Mouse (Mus musculus) limb, embryonic 12.5 days (tissue): ENCODE data around the gene Kcnb1. TPM values are rescaled to one million over a fixed set of nuclear protein-coding genes. Genes with fewer than 3 reads are reported as not detected.

Experiments used
- ATAC-seq: fragments of 200-750 bp; cut with Nextera tagmentation; 2 replicates; pipeline ENCODE4 v1.8.0; 2017; ENCODE audit warnings: low read depth, moderate TSS enrichment; ENCODE audit not compliant: insufficient number of reproducible peaks, insufficient read depth, low FRiP score, low TSS enrichment
- H3K27ac ChIP-seq: fragments of 300-500 bp; sonication (generic); 2 replicates; pipeline ENCODE4 v1.5.1; 2016; ENCODE audit warnings: mild to moderate bottlenecking, moderate library complexity
- H3K27me3 ChIP-seq: fragments of 300-500 bp; sonication (generic); 2 replicates; pipeline ENCODE4 v1.6.1; 2016; ENCODE audit warnings: mild to moderate bottlenecking, moderate library complexity
- H3K36me3 ChIP-seq: fragments of 300-500 bp; sonication (generic); 2 replicates; pipeline ENCODE4 v1.6.1; 2016; ENCODE audit warnings: mild to moderate bottlenecking, moderate library complexity
- H3K4me1 ChIP-seq: fragments of 300-500 bp; sonication (generic); replicated peaks from 2 replicates; pipeline ENCODE4 v1.6.1; 2016
- H3K4me2 ChIP-seq: fragments of 300-500 bp; sonication (generic); 2 replicates; pipeline ENCODE4 v1.6.1; 2016; ENCODE audit warnings: mild to moderate bottlenecking, moderate library complexity
- H3K4me3 ChIP-seq: fragments of 300-500 bp; sonication (generic); replicated peaks from 2 replicates; pipeline ENCODE4 v1.5.1; 2016; ENCODE audit warnings: mild to moderate bottlenecking
- H3K9ac ChIP-seq: fragments of 300-500 bp; sonication (generic); replicated peaks from 2 replicates; pipeline ENCODE4 v1.6.1; 2016; ENCODE audit warnings: mild to moderate bottlenecking, moderate library complexity
- H3K9me3 ChIP-seq: fragments of 300-500 bp; sonication (generic); 2 replicates; pipeline ENCODE4 v1.6.1; 2016; ENCODE audit warnings: mild to moderate bottlenecking, moderate library complexity
- WGBS: fragments of 180-500 bp; shearing (Covaris S2); methylation state at CpG from one replicate; pipeline ENCODE4 v1.1.7; 2016; 5-methylcytosine and 5-hydroxymethylcytosine counted together
- polyA plus RNA-seq: library from polyadenylated mRNA; unstranded; fragments of >200 nt; fragmentation: Nextera tagmentation; extraction: Ambion mirVana; gene quantifications from 2 replicates; pipeline ENCODE4 v1.2.1, GENCODE M21; 2016

Kcnb1 gene
- polyA plus RNA-seq, 1 experiment from 2014 or later, result 0.44 TPM

- Histone ChIP-seq H3K36me3 (no peaks in the 10 kb centered on the region), H3K9ac (no peak overlapping the region), H3K4me3 (no peak overlapping the region), H3K4me2 (no peak overlapping the region), H3K27me3 (peaks cover 38% of the 10 kb centered on the region), H3K4me1 (0 out of 2 replicates have a peak, but pooled peaks cover 6% of the 10 kb centered on the region), H3K27ac (no peak overlapping the region), H3K9me3 (peaks cover 4% of the 10 kb centered on the region; the same call in 1 of the 2 replicates)
- 59% methylated on average over 2 of the region's 2 CpGs for WGBS
- no peak for ATAC-seq
These were observed 46.0 kb downstream of the Kcnb1 start for GRCm38 (mm10) chr2:167143914-167144313.

GRCm38 (mm10) chr2:167142282-167142681, 47.7 kb downstream of the Kcnb1 start:
- no peaks in the 10 kb centered on the region for H3K36me3 ChIP-seq
- H3K4me2 ChIP-seq, result no peak overlapping the region
- H3K27me3 ChIP-seq, result peaks cover 38% of the 10 kb centered on the region
- WGBS, result 93% methylated on average over 3 of the region's 3 CpGs
- no peak overlapping the region for H3K9ac ChIP-seq
- no peak for ATAC-seq
- H3K27ac ChIP-seq, result no peak overlapping the region
- H3K4me1 ChIP-seq, result 0 out of 2 replicates have a peak, but pooled peaks cover 6% of the 10 kb centered on the region
- no peaks in the 10 kb centered on the region for H3K9me3 ChIP-seq
- H3K4me3 ChIP-seq, result no peak overlapping the region

- H3K36me3 ChIP-seq, result no peaks in the 10 kb centered on the region
- H3K4me1 ChIP-seq, result 0 out of 2 replicates have a peak, but pooled peaks cover 6% of the 10 kb centered on the region
- H3K4me2 ChIP-seq, result no peak overlapping the region
- H3K27me3 ChIP-seq, result peaks cover 38% of the 10 kb centered on the region
- H3K27ac ChIP-seq, result no peak overlapping the region
- no peak overlapping the region for H3K9ac ChIP-seq
- H3K9me3 ChIP-seq, result no peaks in the 10 kb centered on the region
- no peak for ATAC-seq
- no peak overlapping the region for H3K4me3 ChIP-seq
- whole genome bisulfite sequencing, result 83% methylated on average over 4 of the region's 4 CpGs
These were observed 48.1 kb downstream of the Kcnb1 start for GRCm38 (mm10) chr2:167141810-167142209.

- 70% methylated on average over 13 of the region's 13 CpGs for WGBS
- H3K9me3 ChIP-seq, result no peaks in the 10 kb centered on the region
These were observed 50.1 kb downstream of the Kcnb1 start for GRCm38 (mm10) chr2:167139801-167140269.

GRCm38 (mm10) chr2:167138611-167139010, 51.3 kb downstream of the Kcnb1 start:
- Histone ChIP-seq H3K4me1 (no peaks in the 10 kb centered on the region), H3K27ac (no peak overlapping the region), H3K27me3 (peaks cover 19% of the 10 kb centered on the region), H3K4me2 (no peak overlapping the region), H3K9ac (no peak overlapping the region), H3K4me3 (no peak overlapping the region), H3K36me3 (no peaks in the 10 kb centered on the region), H3K9me3 (no peaks in the 10 kb centered on the region)
- ATAC-seq, result no peak
- 60% methylated on average over 6 of the region's 6 CpGs for WGBS

More at GRCm38 (mm10) chr2:167139801-167140269, 50.1 kb downstream of the Kcnb1 start:
- Histone ChIP-seq H3K9ac (no peak overlapping the region), H3K4me3 (no peak overlapping the region), H3K27ac (no peak overlapping the region), H3K36me3 (no peaks in the 10 kb centered on the region), H3K4me2 (no peak overlapping the region), H3K4me1 (0 out of 2 replicates have a peak, but pooled peaks cover 6% of the 10 kb centered on the region), H3K27me3 (peaks cover 27% of the 10 kb centered on the region)
- ATAC-seq, result no peak

GRCm38 (mm10) chr2:167136909-167137308, 53.0 kb downstream of the Kcnb1 start:
- peaks cover 8% of the 10 kb centered on the region; the same call in 1 of the 2 replicates for H3K27me3 ChIP-seq
- ATAC-seq, result no peak
- no peak overlapping the region for H3K27ac ChIP-seq
- no peaks in the 10 kb centered on the region for H3K36me3 ChIP-seq
- H3K4me1 ChIP-seq, result no peaks in the 10 kb centered on the region
- H3K9me3 ChIP-seq, result no peaks in the 10 kb centered on the region
- H3K4me3 ChIP-seq, result no peak overlapping the region
- 81% methylated on average over 14 of the region's 14 CpGs for WGBS
- H3K9ac ChIP-seq, result no peak overlapping the region
- H3K4me2 ChIP-seq, result no peak overlapping the region

GRCm38 (mm10) chr2:167132041-167132440, 57.9 kb downstream of the Kcnb1 start:
- H3K36me3 ChIP-seq, result no peaks in the 10 kb centered on the region
- H3K27ac ChIP-seq, result no peak overlapping the region
- no peak overlapping the region for H3K4me3 ChIP-seq
- peaks cover 25% of the 10 kb centered on the region for H3K4me1 ChIP-seq
- H3K9me3 ChIP-seq, result no peaks in the 10 kb centered on the region
- H3K27me3 ChIP-seq, result peaks cover 16% of the 10 kb centered on the region; the same call in 1 of the 2 replicates
- H3K9ac ChIP-seq, result no peak overlapping the region
- no peak overlapping the region for H3K4me2 ChIP-seq
- no peak for ATAC-seq
- 47% methylated on average over 8 of the region's 8 CpGs for WGBS

GRCm38 (mm10) chr2:167130050-167130770, 59.7 kb downstream of the Kcnb1 start:
- peak overlapping the region; percentile 40; the same call in 1 of the 2 replicates for H3K9ac ChIP-seq
- peaks cover 13% of the 10 kb centered on the region; the same call in 1 of the 2 replicates for H3K27me3 ChIP-seq

GRCm38 (mm10) chr2:167129608-167129955, 60.4 kb downstream of the Kcnb1 start:
- Histone ChIP-seq H3K4me2 (peak overlapping the region; percentile 47), H3K9ac (peak overlapping the region; percentile 40), H3K27me3 (peaks cover 10% of the 10 kb centered on the region; the same call in 1 of the 2 replicates), H3K36me3 (no peaks in the 10 kb centered on the region), H3K9me3 (no peaks in the 10 kb centered on the region), H3K4me3 (peak overlapping the region; percentile 8), H3K27ac (0 out of 2 replicates have a peak overlapping the region, but pooled peaks have one; percentile 59), H3K4me1 (peaks cover 25% of the 10 kb centered on the region)
- no peak for ATAC-seq
- WGBS, result 14% methylated on average over 9 of the region's 9 CpGs

More at GRCm38 (mm10) chr2:167130050-167130770, 59.7 kb downstream of the Kcnb1 start:
- H3K9me3 ChIP-seq, result no peaks in the 10 kb centered on the region
- H3K36me3 ChIP-seq, result no peaks in the 10 kb centered on the region
- H3K4me3 ChIP-seq, result no peak overlapping the region
- H3K4me2 ChIP-seq, result peak overlapping the region; percentile 47
- 29% methylated on average over 9 of the region's 9 CpGs for WGBS
- H3K27ac ChIP-seq, result peak overlapping the region; percentile 59; the same call in 1 of the 2 replicates
- peaks cover 25% of the 10 kb centered on the region for H3K4me1 ChIP-seq
- ATAC-seq, result no peak

- ATAC-seq, result no peak
- Histone ChIP-seq H3K4me1 (peaks cover 26% of the 10 kb centered on the region), H3K4me2 (peak overlapping the region; percentile 47), H3K27ac (0 out of 2 replicates have a peak overlapping the region, but pooled peaks have one; percentile 59), H3K9me3 (no peaks in the 10 kb centered on the region), H3K27me3 (peaks cover 8% of the 10 kb centered on the region; the same call in 1 of the 2 replicates), H3K36me3 (no peaks in the 10 kb centered on the region), H3K9ac (peak overlapping the region; percentile 40), H3K4me3 (peak overlapping the region; percentile 8)
- WGBS, result 38% methylated on average over 20 of the region's 20 CpGs
These were observed 61.0 kb downstream of the Kcnb1 start for GRCm38 (mm10) chr2:167128699-167129607.

GRCm38 (mm10) chr2:167127404-167127803, 62.6 kb downstream of the Kcnb1 start:
- Histone ChIP-seq H3K4me2 (no peak overlapping the region), H3K27ac (no peak overlapping the region), H3K4me1 (peaks cover 34% of the 10 kb centered on the region), H3K4me3 (no peak overlapping the region), H3K27me3 (0 out of 2 replicates have a peak, but pooled peaks cover 8% of the 10 kb centered on the region), H3K36me3 (no peaks in the 10 kb centered on the region), H3K9me3 (no peaks in the 10 kb centered on the region), H3K9ac (no peak overlapping the region)
- WGBS, result 93% methylated on average over 5 of the region's 5 CpGs
- no peak for ATAC-seq
